Mouse (Mus musculus) ovary, postnatal 10 days (tissue): ENCODE data around the gene 6430531B16Rik.

Experiments
- DNase-seq: peaks from one replicate; pipeline ENCODE4 v3.0.0; 2022; ENCODE audit warnings: low spot score

The 6430531B16Rik gene

DNA sequence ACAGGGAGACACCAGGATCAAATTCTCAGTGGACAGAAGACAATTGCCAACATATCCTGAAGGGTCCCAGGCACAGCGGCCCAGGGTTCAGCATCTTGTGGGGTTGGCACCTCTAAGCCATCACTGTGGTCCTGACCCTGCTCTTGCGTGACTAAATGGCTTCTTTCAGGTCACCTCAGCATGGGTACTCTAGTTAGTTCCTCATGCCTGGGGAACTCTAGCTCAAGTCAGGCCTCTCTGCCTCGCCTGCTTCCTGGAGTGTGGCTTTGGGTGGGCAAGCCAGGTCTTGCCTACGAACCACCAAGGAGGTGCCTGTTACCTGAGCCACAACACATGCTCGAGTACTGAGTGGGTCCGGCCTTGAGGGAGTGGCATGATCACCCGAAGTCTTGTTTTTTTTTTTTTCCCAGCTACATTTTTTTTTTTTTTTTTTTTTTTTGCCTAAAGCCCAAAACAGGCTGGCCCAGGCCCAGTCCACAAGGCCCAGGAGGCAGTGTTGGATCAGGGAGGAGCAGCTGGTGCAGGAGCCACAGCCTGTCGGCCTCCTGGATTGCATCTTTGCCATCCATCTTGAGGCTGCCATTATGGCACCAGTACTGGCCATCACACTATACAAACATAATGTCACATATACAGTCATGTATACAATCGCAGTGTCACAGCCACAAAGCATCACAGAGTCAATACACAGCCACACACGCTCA is 8.2 kb downstream of the 6430531B16Rik start:
- no peak for DNase-seq

DNA sequence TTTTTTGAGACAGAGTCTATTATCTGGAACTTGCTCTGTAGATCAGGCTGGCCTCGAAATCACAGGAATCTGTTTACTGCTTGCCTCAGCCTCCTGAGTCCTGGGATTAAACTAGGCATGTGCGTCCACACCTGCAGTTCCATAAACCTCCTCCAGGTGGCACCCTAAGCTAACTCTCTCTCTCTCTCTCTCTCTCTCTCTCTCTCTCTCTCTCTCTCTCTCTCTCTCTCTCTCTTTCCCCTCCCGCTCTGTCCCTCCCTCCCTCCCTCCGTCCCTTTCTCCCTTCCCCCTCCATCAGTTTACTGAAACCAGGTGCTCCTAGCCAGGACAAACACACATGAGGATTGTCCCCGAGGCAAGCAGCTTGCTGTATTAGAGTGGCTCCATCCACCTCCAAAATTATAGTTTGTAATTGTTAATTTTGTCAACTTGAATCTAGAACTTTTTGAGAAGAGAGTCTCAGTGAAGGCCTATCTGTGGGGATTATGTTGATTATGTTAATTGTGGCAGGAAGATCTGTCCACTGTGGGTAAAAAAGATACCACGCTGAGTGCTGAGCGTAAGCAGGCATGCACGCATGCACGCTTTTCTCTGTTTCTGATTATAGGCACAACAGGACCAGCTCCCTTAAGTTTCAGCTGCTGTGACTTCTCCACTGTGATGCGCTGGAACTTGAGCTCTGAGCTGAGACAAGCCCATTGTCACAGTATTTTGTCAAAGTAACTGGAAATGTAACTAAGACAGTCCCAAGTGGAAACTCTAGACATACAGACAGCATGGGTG is 9.0 kb downstream of the 6430531B16Rik start:
- DNase-seq: peak; percentile 52

DNA sequence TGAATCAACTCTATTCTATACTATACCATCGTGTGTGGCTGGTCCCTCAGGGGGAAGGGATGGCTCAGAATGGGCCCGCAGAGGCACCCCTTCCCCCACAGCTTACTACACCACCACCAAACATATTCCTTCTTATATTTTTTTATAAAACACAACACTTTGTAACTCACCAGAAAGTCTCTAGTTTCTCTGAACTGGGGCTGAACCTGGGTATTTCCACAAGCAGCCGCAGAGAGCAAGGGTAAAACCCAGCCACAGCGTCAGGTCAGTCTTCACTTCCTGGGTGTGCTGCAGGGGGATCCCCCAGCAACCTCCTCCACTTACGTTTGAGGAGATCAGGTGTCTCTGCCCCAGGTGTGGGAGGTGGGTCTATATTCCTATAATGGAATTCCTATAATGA is 10.1 kb downstream of the 6430531B16Rik start:
- DNase-seq: no peak

DNA sequence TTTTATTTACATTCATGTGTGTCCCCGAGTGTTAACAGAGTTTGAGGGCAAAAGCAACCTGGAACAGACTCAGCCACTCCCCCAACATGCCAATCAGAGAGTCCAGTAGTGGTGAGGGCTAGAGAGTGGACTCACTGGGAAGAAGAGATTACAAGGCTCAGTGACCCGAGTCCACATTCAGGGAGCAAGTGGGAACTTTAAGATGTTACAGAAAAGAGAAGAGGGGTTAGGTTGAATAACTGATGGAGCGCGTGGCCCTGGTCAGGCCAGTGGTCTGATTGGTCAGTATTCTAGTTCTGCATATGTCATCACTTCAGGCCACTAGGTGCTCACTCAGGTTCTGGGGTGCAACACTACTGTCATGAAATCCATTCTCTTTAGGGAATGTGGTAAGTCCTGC is 11.4 kb downstream of the 6430531B16Rik start:
- DNase-seq: no peak

DNA sequence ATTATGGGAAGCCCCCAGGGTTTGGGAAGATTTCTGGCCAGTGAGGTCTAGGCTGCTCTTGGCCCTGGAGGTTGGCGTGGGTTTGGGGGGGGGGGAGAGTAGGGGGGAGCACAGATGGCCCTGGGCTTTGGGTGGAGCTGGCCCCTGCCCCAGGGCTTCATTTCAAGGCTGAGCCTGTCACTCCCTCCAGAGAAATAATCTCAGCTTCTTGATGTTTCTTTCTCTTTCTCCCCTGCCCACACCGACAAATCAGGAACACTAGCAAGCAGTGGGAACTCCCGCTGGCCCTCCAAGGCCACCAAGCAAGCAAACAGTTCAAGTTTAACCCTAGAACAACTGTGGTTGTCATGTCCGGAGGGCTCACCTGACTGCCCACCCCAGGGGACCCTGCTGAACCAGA is 14.7 kb downstream of the 6430531B16Rik start:
- DNase-seq: no peak

DNA sequence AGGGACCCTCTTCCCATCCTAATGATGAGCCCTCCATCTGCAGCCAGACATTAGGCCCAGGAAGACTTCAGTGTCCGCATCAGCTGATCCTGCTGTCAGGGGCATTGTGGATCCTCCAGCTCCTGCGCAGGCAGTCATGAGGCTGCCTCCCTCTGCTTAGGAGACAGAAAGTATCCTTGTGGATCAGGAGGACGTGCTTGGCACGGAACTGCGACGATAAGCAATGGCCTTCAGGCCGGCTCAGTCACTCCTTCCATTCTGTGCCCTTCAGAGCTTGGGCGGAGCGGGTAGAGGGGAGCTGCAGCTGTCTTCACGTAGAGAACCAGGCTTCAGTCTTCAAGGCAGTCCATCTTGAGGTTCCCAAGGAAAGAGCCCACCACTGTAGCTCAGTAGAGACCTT is 17.4 kb downstream of the 6430531B16Rik start:
- no peak for DNase-seq

DNA sequence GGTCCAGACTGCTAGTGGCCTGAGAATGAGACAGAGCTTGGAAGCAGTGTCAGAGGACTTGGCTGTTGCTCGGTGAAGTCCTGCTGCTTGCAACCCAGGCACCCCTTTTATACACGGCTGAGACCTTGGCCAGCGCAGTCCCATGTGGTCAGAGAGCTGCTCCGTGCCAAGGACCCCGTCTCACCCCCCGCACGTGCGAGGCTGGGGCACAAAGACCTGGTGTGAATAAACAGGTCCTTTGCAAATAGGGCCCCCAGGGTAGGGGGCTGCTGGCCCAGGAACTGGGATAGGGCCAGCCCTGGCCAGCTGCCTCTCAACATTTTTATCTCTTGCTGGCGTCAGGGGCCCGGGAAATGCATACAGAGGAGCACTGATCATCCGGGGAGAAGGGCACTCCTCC is 20.6 kb downstream of the 6430531B16Rik start:
- DNase-seq: no peak

DNA sequence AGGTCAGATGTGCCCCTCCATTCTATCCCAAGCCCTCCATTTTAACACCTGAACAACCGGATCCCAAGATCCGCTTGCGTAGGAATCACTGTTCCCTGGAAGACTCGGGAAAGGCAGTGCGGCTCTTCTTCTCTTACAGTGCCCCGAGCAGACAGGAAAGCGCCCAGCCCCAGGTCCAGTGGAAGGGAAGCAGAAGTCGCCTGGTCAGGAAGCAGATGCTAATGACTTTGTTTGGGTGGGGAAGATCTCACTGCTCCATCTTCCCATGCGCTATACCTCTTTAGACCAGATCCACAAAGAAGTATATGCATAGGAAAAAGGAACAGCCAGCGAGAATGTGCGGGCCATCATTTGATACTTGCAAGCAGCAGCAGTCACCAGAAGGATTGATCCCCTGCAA is 21.1 kb downstream of the 6430531B16Rik start:
- DNase-seq: no peak

DNA sequence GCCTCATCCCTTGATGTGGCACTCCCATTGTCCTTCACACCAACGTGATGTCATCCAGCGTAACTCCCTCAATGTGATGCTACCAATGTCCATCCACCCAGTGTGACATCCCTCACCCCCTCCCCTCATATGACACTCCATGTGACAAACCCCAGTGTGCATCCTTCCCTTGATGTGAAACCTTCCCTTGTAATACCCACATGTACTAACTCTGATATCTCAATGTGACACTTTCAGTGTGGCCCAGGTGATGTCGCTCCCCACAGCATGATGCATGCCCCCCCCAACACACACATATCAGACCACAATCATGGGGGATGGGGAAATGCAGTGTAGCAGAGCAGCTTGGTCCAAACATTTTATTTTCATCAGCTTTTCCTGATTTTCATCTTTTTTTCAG is 21.9 kb downstream of the 6430531B16Rik start:
- no peak for DNase-seq

DNA sequence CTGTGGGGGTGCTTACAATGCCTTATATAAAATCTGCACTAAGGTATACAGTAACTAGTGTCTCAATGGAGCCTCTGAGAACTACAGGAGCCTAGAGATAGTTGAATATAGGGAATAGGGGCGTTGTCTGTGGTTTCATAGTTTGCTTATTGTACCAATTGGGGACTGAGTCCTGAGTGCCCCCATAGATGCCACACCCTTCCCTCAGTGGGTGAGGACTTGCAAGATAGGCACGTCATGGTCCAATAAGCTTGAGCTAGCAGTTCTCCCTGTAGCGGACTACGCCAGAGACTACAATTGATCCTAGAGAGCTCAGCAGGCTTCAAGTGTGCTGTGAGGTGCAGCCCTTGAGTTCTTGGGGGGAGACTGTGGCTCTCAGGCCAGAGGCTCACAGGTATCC is 23.1 kb downstream of the 6430531B16Rik start:
- DNase-seq: no peak

DNA sequence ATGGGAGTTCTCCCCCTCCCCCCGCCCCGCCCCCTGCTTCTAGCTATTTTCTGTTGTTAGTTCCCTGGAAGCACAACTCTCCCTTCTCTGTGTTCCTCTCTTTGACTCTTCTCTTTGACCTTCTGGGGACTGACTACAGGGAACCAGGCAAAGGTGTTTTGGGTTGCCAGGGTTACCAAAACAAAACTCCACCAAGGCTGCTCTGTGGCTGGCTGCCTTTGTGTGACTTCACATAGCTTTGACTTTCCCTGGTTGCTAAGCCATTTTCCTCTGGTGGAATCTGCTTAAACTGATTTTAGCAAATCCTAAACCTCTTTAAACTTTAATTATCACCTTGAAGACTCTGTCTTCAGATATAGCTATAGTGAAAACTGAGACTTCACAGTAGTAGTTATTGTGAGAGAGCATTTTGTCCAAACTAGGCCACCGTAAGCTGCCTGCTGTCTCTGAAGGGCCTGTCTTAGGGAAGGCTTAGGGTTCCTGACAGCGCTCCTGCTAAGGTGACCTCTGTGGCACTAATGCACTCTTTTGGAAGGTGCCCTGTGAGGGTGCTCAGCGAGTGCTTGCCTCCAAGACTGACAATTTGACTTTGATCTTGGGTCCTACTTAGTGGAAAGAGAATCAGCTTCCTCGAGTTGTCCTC is 26.4 kb downstream of the 6430531B16Rik start:
- DNase-seq: no peak

DNA sequence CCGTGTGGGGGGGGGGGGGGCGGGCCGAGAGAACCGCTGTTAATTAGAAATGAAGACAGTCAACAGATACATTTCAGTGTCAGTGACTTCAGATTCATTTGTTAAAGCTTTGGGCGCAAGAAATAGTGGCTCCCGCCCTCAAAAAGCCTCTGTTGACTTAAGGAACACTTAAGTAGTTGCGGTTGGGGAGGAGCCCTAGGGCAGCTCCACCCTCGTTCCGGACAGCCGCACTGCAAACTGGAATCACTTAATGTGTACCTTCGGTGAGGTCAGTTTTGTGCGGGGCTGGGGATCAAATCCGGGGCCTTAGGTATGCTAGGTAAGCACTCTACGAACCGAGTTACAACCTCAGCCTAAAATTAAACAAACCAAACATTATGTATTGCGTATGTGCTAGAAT is 27.5 kb downstream of the 6430531B16Rik start:
- DNase-seq: no peak

DNA sequence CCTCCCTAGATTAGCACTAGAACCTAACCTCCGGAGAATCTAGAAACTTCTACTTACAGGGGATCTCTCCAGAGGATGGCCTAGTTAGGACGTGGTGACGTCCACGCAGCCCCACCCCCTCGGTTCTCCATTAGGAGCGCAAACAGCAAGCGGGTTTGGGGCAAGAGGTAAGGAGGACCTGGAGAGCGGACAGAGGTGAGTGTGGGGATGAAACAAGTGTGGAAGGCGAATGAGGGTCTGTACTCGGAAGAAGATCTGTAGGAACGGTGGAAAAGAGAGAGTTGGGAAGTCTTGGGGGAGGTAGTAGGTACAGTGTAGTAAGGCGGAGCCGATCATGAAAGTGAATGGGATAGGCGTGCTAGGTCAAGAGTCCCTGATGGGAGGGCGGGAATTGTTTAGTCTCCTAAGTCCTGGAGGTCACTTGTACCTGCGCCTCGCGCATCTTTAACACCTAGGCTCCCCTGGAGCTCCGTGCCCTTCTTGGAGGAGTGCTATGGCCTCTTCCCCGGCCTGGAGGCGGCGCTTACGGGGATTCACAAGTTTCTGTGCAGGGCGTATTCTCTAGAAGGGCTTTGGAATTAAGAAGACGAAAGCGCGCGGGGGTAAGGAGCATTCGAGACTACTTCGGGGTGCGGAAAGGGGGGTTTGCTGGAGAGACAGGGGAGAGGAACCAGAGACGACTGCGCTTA is 28.1 kb downstream of the 6430531B16Rik start:
- no peak for DNase-seq

DNA sequence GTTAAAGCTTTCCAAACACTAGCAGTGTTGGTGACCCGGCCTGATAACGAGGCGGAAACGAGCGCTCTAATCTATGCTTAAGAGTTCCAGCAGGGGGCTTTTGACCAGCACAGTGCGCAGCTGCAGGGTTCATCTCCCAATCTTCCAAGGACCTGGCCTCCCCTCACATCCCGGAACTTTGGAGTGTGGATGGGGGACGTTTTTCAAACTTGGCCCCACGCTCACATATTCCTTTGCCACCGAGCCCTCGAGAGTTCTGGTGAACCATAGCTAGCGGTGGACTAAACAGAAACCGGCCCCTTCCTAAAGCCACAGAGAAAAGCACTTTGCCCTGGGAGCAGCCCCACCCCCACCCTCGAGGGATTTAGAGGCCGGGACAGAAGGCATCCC is 28.7 kb downstream of the 6430531B16Rik start:
- DNase-seq: no peak

DNA sequence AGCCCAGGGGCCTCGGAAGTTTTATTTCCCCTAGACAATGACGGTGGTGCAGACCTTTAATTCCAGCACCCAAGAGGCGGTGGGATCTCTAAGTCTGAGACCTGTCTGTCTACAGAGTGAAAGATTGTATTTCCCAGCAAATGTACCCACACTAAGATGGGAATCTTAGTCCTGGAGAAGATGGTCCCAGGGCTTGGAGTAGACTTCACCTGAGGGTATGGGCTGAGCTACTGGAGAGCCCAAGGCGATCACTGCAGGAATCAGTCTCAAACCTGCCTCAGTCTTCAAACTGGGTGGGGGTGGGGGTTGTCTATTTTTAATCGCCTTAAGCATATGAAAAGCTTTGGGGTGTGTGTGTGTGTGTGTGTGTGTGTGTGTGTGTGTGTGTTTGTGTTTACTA is 32.5 kb downstream of the 6430531B16Rik start:
- no peak for DNase-seq

DNA sequence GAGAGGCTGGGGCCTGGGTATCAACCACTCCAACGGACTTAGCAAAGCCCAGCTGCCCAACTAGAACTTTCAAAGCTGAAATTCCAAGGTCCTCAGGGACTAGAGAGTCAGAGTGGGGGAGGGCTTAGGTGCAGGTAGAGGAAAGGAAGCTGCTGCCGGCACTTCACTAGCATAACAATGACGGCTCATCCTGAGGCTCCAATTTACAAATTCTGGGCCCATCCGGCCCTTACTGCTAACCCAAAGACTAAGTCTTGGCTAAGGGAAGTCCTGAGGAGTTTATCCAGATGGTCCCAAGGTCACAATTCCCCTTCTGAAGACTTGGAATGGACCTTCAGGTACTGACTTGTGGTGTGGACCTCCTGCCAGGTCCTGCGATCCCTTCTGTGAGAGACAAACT is 33.0 kb downstream of the 6430531B16Rik start:
- no peak for DNase-seq

DNA sequence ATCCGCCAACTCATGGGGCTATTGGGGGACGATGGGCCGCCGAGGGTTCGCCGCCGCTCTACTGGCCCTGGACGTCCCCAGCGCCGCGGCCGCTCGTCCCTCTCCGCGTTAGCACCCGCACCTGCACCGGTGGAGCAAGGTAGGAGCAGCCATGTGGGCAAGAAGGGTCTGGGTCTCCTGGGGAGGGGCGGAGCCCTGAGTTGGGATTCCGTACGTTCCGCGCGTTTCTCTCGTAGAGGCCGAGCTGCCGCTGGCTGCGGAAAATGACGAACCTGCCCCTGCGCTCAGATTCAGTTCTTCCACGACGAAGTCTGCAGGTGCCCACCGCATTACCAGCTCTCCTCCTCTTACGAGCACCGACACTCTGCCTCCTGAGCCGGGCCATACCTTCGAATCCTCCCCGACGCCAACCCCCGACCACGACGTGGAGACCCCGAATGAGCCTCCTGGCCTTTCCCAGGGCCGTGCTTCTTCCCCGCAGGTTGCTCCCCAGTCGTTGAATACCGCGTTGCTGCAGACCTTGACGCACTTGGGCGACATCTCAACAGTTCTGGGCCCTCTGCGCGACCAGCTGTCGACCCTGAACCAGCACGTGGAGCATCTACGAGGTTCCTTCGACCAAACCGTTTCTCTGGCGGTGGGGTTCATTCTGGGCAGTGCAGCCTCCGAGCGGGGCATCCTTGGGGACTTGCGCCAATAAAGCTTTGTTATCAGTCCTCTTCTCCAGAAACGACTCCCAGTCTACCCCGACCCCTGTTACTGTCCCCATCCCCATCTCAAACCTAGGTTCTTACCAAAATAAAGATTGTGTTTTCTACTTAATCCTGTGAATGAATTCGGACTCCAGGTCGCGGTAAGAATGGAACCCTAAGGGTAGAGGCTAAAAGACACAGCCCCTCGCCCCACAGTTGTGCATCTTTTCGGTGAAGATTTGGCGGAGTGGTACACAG is 34.0 kb downstream of the 6430531B16Rik start:
- no peak for DNase-seq

DNA sequence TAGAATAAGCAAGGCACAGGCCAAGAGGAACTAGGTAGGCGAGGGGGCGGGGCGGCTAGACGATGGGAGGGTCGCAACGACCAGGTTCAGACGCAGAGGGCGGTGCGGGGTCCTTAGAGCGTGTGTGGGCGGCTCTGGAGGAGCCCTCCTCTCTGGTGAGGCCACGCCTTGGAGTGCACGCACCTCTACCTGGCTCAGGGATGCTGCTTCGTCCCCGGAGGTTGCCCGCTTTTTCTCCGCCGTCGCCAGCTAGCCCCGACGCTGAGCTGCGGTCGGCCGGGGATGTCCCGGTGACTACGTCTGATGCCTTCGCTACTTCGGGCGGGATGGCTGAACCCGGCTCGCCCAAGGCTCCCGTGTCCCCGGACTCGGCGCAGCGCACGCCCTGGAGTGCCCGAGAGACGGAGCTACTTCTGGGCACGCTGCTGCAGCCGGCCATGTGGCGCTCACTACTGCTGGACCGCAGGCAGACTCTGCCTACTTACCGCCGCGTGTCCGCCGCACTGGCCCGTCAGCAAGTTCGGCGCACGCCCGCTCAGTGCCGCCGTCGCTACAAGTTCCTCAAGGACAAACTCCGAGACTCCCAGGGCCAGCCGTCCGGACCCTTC is 34.8 kb downstream of the 6430531B16Rik start, which contains the start of gene Utf1:
Utf1 (plus strand) TSS at position 116 of the 608 bp plus-strand sequence.
- no peak for DNase-seq

DNA sequence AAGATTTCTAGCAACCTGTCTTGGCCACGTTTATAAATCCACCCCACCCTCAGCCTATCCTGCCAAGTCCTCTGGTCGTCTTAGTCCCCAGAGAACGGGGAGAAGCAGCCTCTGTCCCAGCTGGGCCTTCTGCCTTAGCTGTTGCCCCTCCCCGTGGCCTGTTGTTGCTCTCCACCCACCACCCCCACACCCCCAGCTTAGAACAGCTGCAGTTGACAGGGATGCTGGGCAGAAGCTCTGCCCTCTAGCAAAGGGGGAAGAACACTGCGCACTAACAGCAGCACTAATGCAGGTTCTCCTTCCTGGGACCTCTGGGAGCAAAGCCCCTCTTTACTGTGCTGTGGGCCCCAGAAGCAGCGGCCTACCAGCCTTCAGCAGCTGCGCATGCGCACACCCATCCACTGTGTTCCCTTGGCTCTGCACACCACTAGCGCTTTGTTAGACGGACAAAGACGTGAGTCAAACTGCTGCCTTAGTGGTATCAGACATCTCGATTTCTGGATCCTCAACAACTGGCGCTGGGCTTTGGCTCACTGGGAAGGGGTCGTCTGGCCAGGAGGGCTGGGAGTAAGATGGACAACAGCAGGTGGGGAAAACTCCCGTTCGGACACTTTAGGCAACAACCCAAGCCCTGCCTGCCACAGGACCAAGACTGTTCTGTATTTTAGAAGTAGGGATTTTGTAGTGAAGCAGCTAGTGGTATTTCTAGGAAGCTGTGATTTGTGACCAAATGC is 37.9 kb downstream of the 6430531B16Rik start:
- no peak for DNase-seq

DNA sequence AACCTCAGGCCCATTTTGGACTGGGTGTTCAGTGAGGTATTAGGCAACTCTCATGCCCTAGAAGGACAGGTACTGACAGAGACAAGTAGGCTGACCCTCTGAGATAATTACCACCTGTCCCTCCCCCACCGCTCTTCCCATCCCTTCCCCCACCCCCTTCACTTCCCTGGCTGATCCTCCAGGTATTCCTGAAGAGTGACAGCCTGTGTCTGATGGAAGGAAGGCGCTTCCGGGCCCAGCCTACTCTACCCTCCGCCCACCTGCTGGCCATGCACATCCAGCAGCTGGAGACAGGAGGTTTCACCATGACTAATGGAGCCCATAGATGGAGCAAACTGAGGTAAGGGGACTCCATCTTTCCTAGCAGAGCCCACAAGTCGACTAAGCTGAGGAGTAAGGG is 40.7 kb downstream of the 6430531B16Rik start:
- DNase-seq: no peak
